Mouse (Mus musculus) kidney, postnatal 0 days (tissue): Measurements from ENCODE around the gene Tbk1. TPM values are rescaled to one million over a fixed set of nuclear protein-coding genes. Genes with fewer than 3 reads are reported as not detected.

Experiments used
- ATAC-seq: fragments of 200-750 bp; cut with Nextera tagmentation; replicated peaks from 2 replicates; pipeline ENCODE4 v1.8.0; 2017; ENCODE audit warnings: low read depth, moderate number of reproducible peaks, moderate TSS enrichment, moderate library complexity; ENCODE audit not compliant: low FRiP score
- DNase-seq: peaks from one replicate; pipeline ENCODE4 v3.0.0-alpha.2; 2016; ENCODE audit warnings: low spot score
- H3K27ac ChIP-seq: fragments of 300-500 bp; sonication (generic); 2 replicates; pipeline ENCODE4 v1.5.1; 2014; ENCODE audit warnings: mild to moderate bottlenecking
- H3K27me3 ChIP-seq: fragments of 300-500 bp; sonication (generic); 2 replicates; pipeline ENCODE4 v1.6.1; 2014; ENCODE audit warnings: low read length, mixed read lengths; ENCODE audit not compliant: insufficient read depth
- H3K36me3 ChIP-seq: fragments of 300-500 bp; sonication (generic); 2 replicates; pipeline ENCODE4 v1.6.1; 2014; ENCODE audit warnings: low read length, mixed read lengths; ENCODE audit not compliant: insufficient read depth
- H3K4me1 ChIP-seq: fragments of 300-500 bp; sonication (generic); replicated peaks from 2 replicates; pipeline ENCODE4 v1.6.1; 2014; ENCODE audit warnings: antibody characterized with exemption, low read length, mixed read lengths; ENCODE audit not compliant: insufficient read depth
- H3K4me2 ChIP-seq: fragments of 300-500 bp; sonication (generic); 2 replicates; pipeline ENCODE4 v1.6.1; 2014; ENCODE audit warnings: mild to moderate bottlenecking, low read length, moderate library complexity, mixed read lengths
- H3K4me3 ChIP-seq: fragments of 300-500 bp; sonication (generic); replicated peaks from 2 replicates; pipeline ENCODE4 v1.5.1; 2014; ENCODE audit warnings: low read depth, low read length
- H3K9ac ChIP-seq: fragments of 300-500 bp; sonication (generic); 2 replicates; pipeline ENCODE4 v1.6.1; 2014; ENCODE audit warnings: low read depth, low read length
- H3K9me3 ChIP-seq: fragments of 300-500 bp; sonication (generic); replicated peaks from 2 replicates; pipeline ENCODE4 v1.6.1; 2016; ENCODE audit warnings: low read length, inconsistent platforms, mixed read lengths
- CTCF ChIP-seq: IDR thresholded peaks from 2 replicates; pipeline ENCODE4 v1.5.1; 2016; ENCODE audit warnings: antibody characterized with exemption, low read depth, mild to moderate bottlenecking, moderate library complexity
- WGBS: fragments of 180-500 bp; shearing (Covaris S2); extraction: QIAGEN DNeasy Blood & Tissue Kit; methylation state at CpG from one replicate; pipeline ENCODE4 v1.1.7; 2014; 5-methylcytosine and 5-hydroxymethylcytosine counted together
- polyA plus RNA-seq: library from polyadenylated mRNA; unstranded; fragments of >200 nt; fragmentation: Nextera tagmentation; extraction: Ambion mirVana; gene quantifications from 2 replicates; pipeline ENCODE4 v1.2.1, GENCODE M21; 2015

Tbk1 gene
- polyA plus RNA-seq, 1 experiment from 2014 or later, result 26.5 TPM

DNA sequence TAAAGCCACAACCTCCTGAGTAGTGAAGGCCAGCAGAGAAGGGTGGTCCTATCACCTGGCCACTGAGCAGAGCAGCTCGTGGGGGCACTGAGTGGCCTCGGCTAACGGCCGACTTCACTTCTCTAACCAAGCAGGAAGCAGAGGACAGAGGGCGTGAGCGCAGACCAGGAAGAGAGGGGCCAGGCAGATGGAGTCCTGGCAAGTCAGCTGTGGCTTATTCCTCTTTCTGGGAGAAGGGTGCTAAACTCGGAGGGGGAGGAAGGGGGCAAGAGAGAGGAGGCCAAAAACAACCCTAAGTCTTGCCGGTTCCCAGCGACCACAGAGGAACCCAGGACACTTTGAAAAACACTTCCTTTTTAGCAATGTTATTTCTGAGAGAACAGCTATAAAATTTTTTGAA lies 10.0 kb upstream of the Tbk1 start:
- no peak for TF ChIP-seq CTCF
- 73% methylated on average over 9 of the region's 9 CpGs for WGBS
- peaks cover 57% of the 10 kb centered on the region for H3K36me3 ChIP-seq
- H3K4me3 ChIP-seq, result no peak overlapping the region
- H3K9ac ChIP-seq, result no peak overlapping the region
- no peak overlapping the region for H3K4me2 ChIP-seq
- H3K9me3 ChIP-seq, result no peaks in the 10 kb centered on the region
- no peak for DNase-seq
- no peak overlapping the region for H3K27ac ChIP-seq
- H3K4me1 ChIP-seq, result no peaks in the 10 kb centered on the region
- ATAC-seq, result no peak
- H3K27me3 ChIP-seq, result no peaks in the 10 kb centered on the region

GRCm38 (mm10) chr10:121591106-121591505 lies 4.5 kb upstream of the Tbk1 start:
- Histone ChIP-seq H3K27ac (0 out of 2 replicates have a peak overlapping the region, but pooled peaks have one; percentile 48), H3K4me3 (no peak overlapping the region), H3K9me3 (no peaks in the 10 kb centered on the region), H3K4me1 (no peaks in the 10 kb centered on the region), H3K4me2 (no peak overlapping the region), H3K9ac (no peak overlapping the region), H3K36me3 (peaks cover 22% of the 10 kb centered on the region; the same call in 1 of the 2 replicates), H3K27me3 (no peaks in the 10 kb centered on the region)
- peak; percentile 64; the same call in 1 of the 2 replicates for ATAC-seq
- WGBS, result 51% methylated on average over 14 of the region's 14 CpGs
- no peak for TF ChIP-seq CTCF
- peak; percentile 70 for DNase-seq

- Histone ChIP-seq H3K9ac (peak overlapping the region; percentile 91), H3K9me3 (no peaks in the 10 kb centered on the region), H3K4me2 (peak overlapping the region; percentile 67), H3K36me3 (peaks cover 17% of the 10 kb centered on the region), H3K27me3 (no peaks in the 10 kb centered on the region), H3K4me1 (no peaks in the 10 kb centered on the region; the same call in 1 of the 2 replicates), H3K4me3 (peak overlapping the region; percentile 86), H3K27ac (peak overlapping the region; percentile 89)
- TF ChIP-seq CTCF, result no peak
- WGBS, result 51% methylated on average over 6 of the region's 6 CpGs
- DNase-seq (no peak), ATAC-seq (no peak)
Observed at GRCm38 (mm10) chr10:121587371-121587840, 819 bp upstream of the Tbk1 start.

GRCm38 (mm10) chr10:121585791-121586642 lies 570 bp downstream of the Tbk1 start:
- Histone ChIP-seq H3K27ac (peak overlapping the region; percentile 89), H3K4me2 (peak overlapping the region; percentile 67), H3K27me3 (no peaks in the 10 kb centered on the region), H3K9ac (peak overlapping the region; percentile 91), H3K4me1 (no peaks in the 10 kb centered on the region; the same call in 1 of the 2 replicates), H3K9me3 (no peaks in the 10 kb centered on the region), H3K36me3 (peaks cover 26% of the 10 kb centered on the region), H3K4me3 (peak overlapping the region; percentile 86)
- ATAC-seq, result peak; percentile 70
- no peak for TF ChIP-seq CTCF
- WGBS, result 3% methylated on average over 39 of the region's 48 CpGs
- peak; percentile 40 for DNase-seq

- ATAC-seq, result no peak
- no peaks in the 10 kb centered on the region; the same call in 1 of the 2 replicates for H3K4me1 ChIP-seq
- H3K27me3 ChIP-seq, result no peaks in the 10 kb centered on the region
- 83% methylated on average over 20 of the region's 20 CpGs for WGBS
- TF ChIP-seq CTCF, result no peak
- DNase-seq, result no peak
- no peak overlapping the region for H3K27ac ChIP-seq
- no peaks in the 10 kb centered on the region for H3K9me3 ChIP-seq
- H3K36me3 ChIP-seq, result peaks cover 30% of the 10 kb centered on the region
- peak overlapping the region; percentile 67 for H3K4me2 ChIP-seq
- peak overlapping the region; percentile 91 for H3K9ac ChIP-seq
- H3K4me3 ChIP-seq, result peak overlapping the region; percentile 86
Observed at GRCm38 (mm10) chr10:121585056-121585790, 1.4 kb downstream of the Tbk1 start.

DNA sequence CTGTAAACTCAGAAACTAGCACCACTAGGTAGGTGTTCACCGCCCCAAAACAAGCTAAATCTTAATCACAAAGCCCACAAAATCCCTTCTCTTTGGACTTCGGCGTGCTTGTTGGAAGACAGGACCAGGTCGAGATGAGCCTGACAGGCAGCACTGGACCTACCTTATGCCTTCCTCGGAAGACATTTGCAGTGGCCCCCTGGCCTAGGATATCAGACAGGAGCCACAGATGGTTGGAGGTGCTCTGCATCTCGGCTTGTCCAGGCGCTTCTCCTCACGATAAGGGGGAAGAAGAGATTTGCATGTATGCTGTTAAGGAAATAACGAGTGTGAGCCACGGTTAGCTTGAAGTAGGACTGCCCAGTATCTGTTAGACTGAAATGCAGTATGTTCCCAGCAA lies 2.6 kb downstream of the Tbk1 start:
- Histone ChIP-seq H3K36me3 (peaks cover 30% of the 10 kb centered on the region), H3K4me1 (no peaks in the 10 kb centered on the region; the same call in 1 of the 2 replicates), H3K9me3 (no peaks in the 10 kb centered on the region), H3K4me2 (no peak overlapping the region), H3K27ac (no peak overlapping the region), H3K9ac (no peak overlapping the region), H3K4me3 (no peak overlapping the region), H3K27me3 (no peaks in the 10 kb centered on the region)
- DNase-seq, result no peak
- no peak for TF ChIP-seq CTCF
- 95% methylated on average over 10 of the region's 10 CpGs for WGBS
- ATAC-seq, result no peak
